Mouse (Mus musculus): Measurements from ENCODE around the gene Ushbp1.
"Not testable (repeated sequence)": the region's sequence is repeated elsewhere in the genome, so short reads cannot be mapped to it uniquely, and the experiment has no call there.

The Ushbp1 gene

DNA sequence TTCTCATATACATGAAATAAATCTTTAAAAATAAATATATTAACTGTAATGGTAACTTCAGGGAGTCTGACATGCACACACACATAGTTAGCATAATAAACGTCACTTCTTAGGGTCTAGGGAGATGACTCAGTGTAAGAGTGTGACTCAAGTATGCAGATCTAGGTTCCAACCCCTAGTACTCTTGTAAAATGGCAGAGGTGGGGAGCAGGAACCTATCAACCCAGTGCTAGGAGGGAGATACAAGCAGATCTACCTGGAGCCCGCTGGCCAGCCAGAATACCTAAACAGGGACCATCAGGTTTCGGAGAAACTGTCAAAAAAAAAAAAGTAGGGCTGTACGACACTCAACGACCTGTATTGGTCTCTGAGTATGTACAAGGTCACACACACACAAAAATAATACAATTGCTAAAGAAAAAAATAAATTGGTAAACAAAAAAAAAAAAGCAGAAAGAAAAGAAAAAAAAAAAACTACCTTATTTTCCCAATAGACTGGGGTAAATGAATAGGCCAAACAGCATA is 24.8 kb downstream of the Ushbp1 start:
- no peak for DNase-seq (ENCODE audit: low read depth, low spot score)

DNA sequence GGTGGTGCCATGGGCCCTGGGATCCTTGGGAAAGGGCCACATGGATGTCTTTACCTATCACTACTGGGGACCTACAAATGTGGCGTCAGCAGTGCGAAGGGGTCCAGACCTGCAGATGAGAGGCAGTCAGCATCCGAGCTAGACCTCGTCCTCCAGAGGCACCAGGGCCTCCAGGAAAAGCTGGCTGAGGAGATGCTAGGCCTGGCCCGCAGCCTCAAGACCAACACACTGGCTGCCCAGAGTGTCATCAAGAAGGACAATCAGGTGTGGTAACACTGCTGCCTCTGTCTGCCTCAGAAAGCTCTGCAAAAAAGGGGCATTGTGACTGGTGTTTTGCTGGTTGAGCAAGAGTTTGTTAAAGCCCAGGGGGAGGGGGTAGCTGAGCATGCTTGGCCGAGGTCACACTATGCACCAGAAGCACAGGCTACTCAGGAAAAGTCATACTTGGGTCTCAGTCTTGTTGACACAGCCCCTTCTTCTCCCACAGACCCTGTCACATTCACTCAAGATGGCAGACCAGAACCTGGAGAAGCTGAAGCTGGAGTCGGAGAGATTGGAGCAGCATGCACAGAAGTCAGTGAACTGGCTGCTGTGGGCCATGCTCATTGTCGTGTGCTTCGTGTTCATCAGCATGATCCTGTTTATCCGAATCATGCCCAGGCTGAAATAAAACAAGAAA is 26.4 kb downstream of the Ushbp1 start:
- no peak for DNase-seq (ENCODE audit: low read depth, low spot score)

DNA sequence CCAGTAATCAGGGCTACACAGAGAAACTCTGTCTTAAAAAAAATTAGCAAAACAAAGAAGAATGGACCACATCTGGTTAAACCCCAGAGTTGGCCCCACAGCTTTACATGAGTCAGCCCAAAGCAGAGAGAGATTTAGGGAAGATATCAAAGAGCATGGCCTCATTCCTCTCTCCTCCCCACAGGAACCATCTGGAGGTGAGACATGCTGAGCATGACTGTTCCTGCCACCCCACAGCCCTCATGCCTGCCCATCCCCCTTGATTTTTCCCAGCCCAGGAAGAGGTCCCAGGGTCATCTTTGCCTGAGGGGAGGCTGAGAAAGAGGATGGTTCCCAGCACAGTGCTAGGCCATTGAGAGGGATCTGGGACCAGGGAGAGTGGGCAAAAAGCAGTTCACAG is 27.2 kb downstream of the Ushbp1 start:
- no peak for DNase-seq (ENCODE audit: low read depth, low spot score)

DNA sequence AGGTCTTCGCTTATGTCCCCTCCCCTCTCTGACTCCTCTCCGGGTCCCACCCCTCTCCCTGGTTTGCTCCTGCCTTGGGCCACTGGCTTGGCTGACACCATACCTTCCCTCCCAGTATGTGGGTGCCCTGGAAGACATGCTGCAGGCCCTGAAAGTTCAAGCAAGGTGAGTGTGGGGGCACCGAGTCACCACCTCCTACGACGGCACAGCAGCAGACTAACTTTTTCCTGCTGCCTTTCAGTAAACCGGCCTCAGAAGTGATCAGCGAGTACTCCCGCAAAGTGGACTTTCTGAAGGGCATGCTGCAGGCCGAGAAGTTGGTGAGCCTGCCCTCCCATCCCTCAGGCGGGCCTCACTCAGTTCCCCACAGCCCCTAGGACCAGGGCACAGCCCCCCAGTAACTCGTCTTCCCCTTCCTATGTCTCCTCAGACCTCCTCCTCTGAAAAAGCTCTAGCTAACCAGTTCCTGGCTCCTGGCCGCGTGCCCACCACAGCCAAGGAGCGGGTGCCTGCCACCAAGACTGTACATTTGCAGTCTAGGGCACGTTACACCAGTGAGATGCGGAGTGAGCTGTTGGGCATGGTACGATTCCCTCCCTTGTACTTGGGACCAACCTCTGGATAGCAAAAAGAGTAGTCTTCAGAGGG is 27.9 kb downstream of the Ushbp1 start:
- DNase-seq (ENCODE audit: low read depth, low spot score) = no peak

DNA sequence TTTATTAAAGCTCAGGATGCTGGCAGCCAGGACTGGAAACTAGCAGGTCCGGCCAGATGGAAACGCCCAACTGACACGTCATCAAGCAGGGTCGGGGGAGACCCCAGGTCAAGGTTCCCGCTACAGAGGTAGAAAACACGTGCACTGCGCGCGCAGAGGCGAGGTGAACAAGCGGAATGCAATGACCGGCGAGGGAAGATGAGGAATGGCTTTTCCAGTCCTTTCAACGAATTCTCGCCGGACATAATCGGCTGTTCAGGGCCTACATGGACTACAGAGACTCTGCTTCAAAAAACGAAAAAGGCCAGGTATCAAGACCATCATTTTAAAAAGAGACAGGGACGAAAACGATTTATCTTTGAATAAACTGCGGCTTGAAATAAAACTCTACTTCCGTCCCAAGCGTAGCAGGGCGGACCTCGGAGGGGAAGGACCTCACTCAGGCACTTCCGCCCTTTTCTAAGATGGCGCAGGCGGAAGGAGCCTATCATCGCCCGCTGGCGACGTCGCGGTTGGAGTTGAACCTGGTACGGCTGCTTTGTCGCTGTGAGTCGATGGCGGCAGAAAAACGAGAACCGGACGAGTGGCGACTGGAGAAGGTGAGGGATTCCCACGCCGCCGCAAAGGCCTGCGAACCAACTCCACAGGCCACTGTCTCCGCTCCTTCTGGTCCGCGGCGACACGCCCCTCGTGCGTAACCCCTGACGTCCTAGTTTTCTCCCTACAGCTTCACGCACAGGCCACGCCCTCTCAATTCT is 28.7 kb downstream of the Ushbp1 start, which contains the start of gene Use1:
Use1 (plus strand) TSS at position 78 of the 758 bp plus-strand sequence.
- DNase-seq (ENCODE audit: low read depth, low spot score) = peak; percentile 94

DNA sequence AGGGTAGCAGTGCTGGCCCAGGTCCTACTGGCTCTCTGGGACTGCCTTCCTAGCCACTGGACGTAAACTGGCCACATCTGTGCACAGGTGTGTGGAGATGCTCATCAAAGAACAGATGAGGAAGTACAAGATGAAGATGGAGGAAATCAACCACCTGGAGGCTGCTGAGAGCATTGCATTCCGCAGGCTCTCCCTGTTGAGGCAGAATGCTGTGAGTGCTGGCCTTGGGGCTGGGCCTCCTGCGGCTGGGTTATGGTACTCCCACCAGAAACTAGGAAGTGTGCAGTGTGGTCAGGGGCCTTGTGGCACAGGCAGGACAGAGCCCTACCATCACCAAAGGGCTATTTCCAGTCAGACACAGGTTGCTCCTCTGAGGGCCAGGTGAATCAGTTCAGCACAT is 37.6 kb downstream of the Ushbp1 start:
- DNase-seq (ENCODE audit: low read depth, low spot score) = no peak

DNA sequence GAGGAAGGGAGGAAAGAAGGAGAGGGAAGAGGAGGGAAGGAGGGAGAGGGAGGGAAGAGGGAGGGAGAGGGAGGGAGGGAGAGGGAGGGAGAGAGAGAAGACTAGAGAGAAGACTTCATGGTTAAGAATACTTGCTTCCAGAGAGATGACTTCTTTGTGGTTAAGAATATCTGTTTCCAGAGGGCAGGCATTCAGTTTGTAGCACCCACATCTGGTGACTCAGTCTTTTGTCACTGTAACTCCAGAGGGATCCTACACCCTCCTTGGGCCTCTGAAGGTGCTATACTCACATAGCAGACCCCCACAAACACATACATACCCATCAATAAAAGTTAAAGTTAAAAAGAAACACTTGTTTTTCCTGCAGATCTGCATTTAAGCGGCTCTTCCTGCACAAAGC is 44.1 kb downstream of the Ushbp1 start:
- DNase-seq (ENCODE audit: low read depth, low spot score) = no peak

DNA sequence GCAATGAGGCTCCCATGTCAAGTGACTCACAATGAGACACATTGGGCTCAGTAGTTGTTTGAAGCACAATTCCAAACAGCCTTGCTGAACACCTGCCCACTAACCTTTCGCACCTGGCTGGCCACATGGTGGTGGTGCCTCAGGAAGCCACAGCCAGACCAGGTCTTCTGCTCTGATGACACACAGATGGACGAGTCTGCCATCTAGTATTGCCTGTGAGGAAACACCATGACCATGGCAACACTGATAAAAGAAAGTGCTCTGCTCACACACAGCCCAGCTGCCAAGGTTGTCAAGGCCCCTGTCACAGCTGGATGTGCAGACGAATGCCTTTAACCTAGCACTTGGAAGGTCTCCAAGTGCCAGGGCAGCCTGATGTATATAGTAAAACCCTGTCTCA is 44.5 kb downstream of the Ushbp1 start:
- DNase-seq (ENCODE audit: low read depth, low spot score) = no peak

DNA sequence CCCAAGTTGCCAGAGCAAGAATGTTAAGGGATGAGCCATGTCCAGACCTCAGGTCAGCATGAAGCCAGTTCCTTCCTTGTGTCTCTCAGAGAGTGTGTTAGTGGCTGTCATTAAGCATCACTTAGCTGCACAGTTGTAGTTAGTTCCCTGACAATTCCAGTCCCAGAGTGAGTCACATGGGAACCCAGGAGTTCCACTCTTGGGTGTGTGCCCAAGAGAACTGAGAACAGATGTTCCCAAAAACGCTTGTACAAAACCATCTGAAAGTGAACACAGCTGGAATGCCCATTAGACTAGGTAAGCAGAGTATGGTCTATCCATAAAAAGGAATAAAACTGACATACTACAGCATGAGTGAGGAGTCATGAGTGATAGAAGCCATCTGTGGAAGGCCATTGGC is 49.0 kb downstream of the Ushbp1 start:
- no peak for DNase-seq (ENCODE audit: low read depth, low spot score)

DNA sequence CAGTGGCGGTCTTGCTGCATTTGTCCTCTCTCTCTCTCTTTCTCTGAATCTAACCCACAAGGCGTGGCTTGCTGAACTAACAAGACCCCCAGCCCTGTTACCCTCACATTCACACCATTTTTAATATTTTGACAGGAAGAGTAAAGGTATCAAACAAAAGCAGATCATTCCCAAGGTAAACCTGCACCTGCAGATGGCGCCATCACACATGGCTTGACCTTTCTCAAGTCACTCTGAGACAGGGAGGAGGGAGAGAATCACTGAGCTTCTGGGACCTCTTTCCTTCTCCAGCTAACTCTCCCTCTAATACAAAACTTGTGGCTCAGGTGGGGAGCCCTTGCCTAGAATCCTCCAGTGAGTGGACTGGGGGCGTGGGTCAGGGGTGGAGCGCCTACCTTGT is 55.0 kb downstream of the Ushbp1 start:
- DNase-seq (ENCODE audit: low read depth, low spot score) = no peak

DNA sequence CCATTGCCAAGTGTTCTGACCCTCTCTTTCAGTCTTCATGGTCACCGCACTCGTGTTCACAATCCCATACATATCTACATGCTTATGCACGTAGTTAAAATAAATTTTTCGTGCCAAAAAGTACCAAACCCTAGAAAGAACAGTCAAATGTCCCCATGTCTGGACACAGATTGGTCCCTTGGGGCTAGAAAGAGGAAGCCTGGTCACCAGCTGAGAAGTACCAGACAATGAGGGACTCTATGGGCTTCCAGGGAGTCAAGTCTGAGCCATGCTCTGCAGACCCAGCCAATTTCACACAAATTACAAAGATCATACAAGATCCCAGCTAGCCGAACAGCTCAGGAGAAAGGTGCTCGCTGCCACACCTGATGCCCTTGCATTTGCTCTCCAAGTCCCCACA is 57.8 kb downstream of the Ushbp1 start:
- DNase-seq (ENCODE audit: low read depth, low spot score) = not testable (repeated sequence)
